Mouse (Mus musculus): ENCODE data around the gene Icam4. TPM values are rescaled to one million over a fixed set of nuclear protein-coding genes. Genes with fewer than 3 reads are reported as not detected.

The Icam4 gene
- polyA plus RNA-seq, 1 experiment from 2014 or later: 8.6 TPM

DNA sequence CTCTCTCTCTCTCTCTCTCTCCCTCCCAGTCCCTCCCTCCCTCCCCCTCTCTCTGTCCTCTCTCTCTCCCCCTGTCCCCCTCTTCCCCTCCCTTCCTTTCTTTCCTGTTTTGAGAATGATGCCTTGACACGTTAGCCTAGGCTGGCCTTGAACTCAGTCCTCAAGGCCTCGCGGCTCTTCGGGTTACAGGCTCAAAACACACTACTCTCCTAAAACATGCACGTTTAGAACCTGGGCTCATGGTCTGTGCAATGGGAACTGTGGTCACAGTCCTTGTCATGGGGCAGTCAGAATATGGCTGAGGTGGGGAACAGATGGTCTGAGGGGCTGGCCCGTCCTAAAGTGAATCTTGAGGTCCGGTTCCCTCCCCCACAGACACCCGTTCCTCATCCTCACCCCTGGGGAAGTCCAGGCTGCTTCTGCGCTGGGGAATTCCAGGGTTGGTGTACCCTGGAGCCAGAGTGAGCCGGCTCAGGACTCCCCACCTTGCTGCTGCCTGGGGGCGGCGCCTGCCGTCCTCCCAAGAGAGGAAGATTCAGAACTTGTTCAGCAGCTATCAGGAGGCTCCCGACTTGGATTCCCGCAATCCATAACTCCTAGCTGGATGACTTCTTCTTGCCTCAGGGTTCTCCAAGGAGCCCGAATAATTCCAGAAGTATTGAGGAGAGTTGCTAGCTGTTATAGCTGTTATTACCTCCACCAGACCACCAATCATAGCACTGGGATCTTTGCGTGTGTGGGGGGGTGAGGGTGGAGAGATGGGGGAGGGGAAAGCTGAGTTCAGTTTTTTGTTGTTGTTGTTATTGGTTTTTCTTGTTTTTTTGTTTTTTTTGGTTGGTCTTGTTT, 12.6 kb upstream of the Icam4 start:
- Histone ChIP-seq H3K36me3 (ENCODE audit: control insufficient read depth, insufficient read depth, low read length) (no peaks in the 10 kb centered on the region), H3K27ac (ENCODE audit: low read length) (no peak overlapping the region), H3K4me1 (ENCODE audit: control insufficient read depth, insufficient read depth, low read length) (peaks cover 24% of the 10 kb centered on the region), H3K4me2 (ENCODE audit: low read depth, low read length) (peak overlapping the region; percentile 72), H3K27me3 (ENCODE audit: control insufficient read depth, insufficient read depth, low read length) (peaks cover 10% of the 10 kb centered on the region), H3K9me3 (replicated peaks; ENCODE audit: control insufficient read depth, low read length) (no peaks in the 10 kb centered on the region), H3K4me3 (replicated peaks; ENCODE audit: low read length) (peak overlapping the region; percentile 52), H3K9ac (ENCODE audit: low read length) (peak overlapping the region; percentile 68)
- 5% methylated on average over 17 of the region's 17 CpGs for whole genome bisulfite sequencing
- ATAC-seq (ENCODE audit: insufficient read depth, low FRiP score): no peak

DNA sequence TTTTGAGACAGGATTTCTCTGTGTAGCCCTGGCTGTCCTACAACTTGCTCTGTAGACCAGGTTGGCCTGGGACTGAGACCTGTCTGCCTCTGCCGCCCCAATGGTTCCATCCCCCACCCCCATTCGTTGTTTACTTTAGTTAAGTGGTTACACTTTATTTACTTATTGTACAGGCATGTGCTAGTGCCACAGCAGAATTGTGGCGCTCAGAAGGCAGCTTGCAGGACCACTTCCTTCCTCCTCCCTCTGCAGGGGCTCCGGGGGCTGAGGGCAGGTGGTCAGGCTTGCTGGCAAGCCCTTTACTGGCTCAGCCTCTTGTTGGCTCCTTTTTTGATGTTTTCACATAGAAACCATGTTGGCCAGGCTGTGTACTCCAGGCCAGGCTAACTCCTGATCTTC, 12.0 kb upstream of the Icam4 start:
- Histone ChIP-seq H3K4me2 (ENCODE audit: low read depth, low read length) (peak overlapping the region; percentile 72), H3K27ac (ENCODE audit: low read length) (no peak overlapping the region), H3K4me3 (replicated peaks; ENCODE audit: low read length) (peak overlapping the region; percentile 52), H3K4me1 (ENCODE audit: control insufficient read depth, insufficient read depth, low read length) (peaks cover 23% of the 10 kb centered on the region), H3K9ac (ENCODE audit: low read length) (no peak overlapping the region; the same call in 1 of the 2 replicates), H3K9me3 (replicated peaks; ENCODE audit: control insufficient read depth, low read length) (no peaks in the 10 kb centered on the region), H3K27me3 (ENCODE audit: control insufficient read depth, insufficient read depth, low read length) (peaks cover 10% of the 10 kb centered on the region), H3K36me3 (ENCODE audit: control insufficient read depth, insufficient read depth, low read length) (no peaks in the 10 kb centered on the region)
- 33% methylated on average over 4 of the region's 4 CpGs for WGBS
- ATAC-seq (ENCODE audit: insufficient read depth, low FRiP score): no peak

DNA sequence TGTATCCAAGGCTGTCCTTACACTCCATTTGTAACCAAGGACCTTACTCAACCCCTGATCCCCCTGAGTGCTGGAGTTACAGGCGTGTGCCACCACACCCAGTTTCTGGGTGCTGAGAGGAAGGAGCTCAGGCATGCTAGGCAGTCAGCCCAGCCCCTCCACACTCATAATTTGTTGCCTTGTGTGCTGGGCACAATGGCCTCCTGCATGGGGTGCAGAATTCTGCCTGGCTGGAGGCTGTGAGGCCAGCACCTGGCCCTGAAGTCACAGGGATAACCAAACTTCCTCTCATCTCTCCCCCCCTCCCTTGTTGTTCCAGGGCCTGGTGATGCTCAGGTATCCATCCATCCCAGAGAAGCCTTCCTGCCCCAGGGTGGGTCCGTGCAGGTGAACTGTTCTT, 10.6 kb upstream of the Icam4 start:
- no peaks in the 10 kb centered on the region for H3K36me3 ChIP-seq (ENCODE audit: control insufficient read depth, insufficient read depth, low read length)
- no peak overlapping the region for H3K4me2 ChIP-seq (ENCODE audit: low read depth, low read length)
- ATAC-seq (ENCODE audit: insufficient read depth, low FRiP score): no peak
- no peak overlapping the region for H3K27ac ChIP-seq (ENCODE audit: low read length)
- H3K27me3 ChIP-seq (ENCODE audit: control insufficient read depth, insufficient read depth, low read length): peaks cover 10% of the 10 kb centered on the region
- H3K9me3 ChIP-seq (replicated peaks; ENCODE audit: control insufficient read depth, low read length): no peaks in the 10 kb centered on the region
- H3K9ac ChIP-seq (ENCODE audit: low read length): no peak overlapping the region
- H3K4me3 ChIP-seq (replicated peaks; ENCODE audit: low read length): no peak overlapping the region
- 72% methylated on average over 2 of the region's 2 CpGs for WGBS
- H3K4me1 ChIP-seq (ENCODE audit: control insufficient read depth, insufficient read depth, low read length): peaks cover 20% of the 10 kb centered on the region

DNA sequence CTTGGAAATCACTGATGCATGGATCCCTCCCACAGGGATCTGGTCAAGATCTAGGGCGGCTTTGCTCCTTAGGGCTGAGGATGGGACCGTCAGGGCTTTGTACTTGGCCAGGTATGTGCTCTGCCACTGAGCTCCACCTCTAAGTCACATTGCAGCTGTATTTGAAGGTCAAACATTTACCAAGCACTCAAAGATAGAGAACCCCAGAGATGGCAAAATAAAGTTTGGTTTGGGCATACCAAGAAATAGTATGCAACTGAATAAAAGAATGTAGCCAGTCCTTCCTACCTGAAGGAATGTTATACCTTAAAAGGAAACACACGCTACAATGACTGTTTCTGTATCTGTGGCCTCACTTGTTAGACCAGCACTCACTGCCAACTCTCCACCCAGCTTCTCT, 7.8 kb upstream of the Icam4 start:
- no peak for ATAC-seq (ENCODE audit: insufficient read depth, low FRiP score)
- Histone ChIP-seq H3K9me3 (replicated peaks; ENCODE audit: control insufficient read depth, low read length) (no peaks in the 10 kb centered on the region), H3K36me3 (ENCODE audit: control insufficient read depth, insufficient read depth, low read length) (no peaks in the 10 kb centered on the region), H3K4me2 (ENCODE audit: low read depth, low read length) (no peak overlapping the region), H3K27ac (ENCODE audit: low read length) (no peak overlapping the region), H3K4me1 (ENCODE audit: control insufficient read depth, insufficient read depth, low read length) (peaks cover 12% of the 10 kb centered on the region), H3K4me3 (replicated peaks; ENCODE audit: low read length) (no peak overlapping the region), H3K27me3 (ENCODE audit: control insufficient read depth, insufficient read depth, low read length) (peaks cover 10% of the 10 kb centered on the region), H3K9ac (ENCODE audit: low read length) (no peak overlapping the region)
- WGBS: 80% methylated on average over 3 of the region's 3 CpGs

DNA sequence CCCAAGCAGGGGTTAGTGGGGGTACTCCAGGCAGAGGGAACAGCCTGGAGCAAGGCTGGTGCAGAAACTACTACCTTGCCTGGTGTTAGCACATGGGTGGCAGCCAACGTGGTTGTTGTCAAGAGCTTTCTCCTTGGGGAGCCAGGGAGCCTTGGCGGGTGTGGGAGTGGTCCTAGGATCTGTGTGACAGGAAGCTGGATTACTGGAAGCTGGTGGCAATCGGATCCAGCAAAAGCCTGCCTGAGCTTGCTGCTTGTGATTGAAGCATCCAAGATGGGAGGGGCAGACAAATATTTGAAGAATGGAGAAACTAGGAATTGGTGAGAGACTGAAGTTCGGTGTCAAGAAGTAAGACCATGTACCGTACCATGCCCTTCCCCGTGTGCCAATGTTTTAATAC, 6.9 kb upstream of the Icam4 start:
- Histone ChIP-seq H3K9ac (ENCODE audit: low read length) (no peak overlapping the region), H3K4me2 (ENCODE audit: low read depth, low read length) (no peak overlapping the region), H3K4me1 (ENCODE audit: control insufficient read depth, insufficient read depth, low read length) (peaks cover 4% of the 10 kb centered on the region; the same call in 1 of the 2 replicates), H3K27ac (ENCODE audit: low read length) (no peak overlapping the region), H3K27me3 (ENCODE audit: control insufficient read depth, insufficient read depth, low read length) (peaks cover 2% of the 10 kb centered on the region), H3K4me3 (replicated peaks; ENCODE audit: low read length) (no peak overlapping the region), H3K36me3 (ENCODE audit: control insufficient read depth, insufficient read depth, low read length) (no peaks in the 10 kb centered on the region), H3K9me3 (replicated peaks; ENCODE audit: control insufficient read depth, low read length) (no peaks in the 10 kb centered on the region)
- no peak for ATAC-seq (ENCODE audit: insufficient read depth, low FRiP score)
- whole genome bisulfite sequencing: 45% methylated on average over 6 of the region's 6 CpGs

DNA sequence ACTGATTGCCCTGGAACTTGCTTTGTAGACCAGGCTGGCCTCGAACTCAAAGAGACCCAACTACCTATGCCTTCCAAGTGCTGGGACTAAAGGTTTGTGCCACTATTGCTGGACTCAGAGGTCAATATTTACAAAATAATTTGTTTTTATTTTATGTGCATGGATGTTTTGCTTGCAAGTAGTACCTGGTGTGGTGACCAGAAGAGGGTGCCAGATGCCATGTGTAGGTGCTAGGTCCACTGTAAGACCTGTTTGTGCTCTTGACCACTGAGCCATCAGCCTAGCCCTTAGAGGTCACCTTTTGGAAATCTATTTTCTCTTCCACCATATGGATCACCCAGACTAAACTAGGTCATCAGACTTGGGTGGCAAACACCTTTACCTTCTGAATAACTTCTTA, 6.4 kb upstream of the Icam4 start:
- Histone ChIP-seq H3K9me3 (replicated peaks; ENCODE audit: control insufficient read depth, low read length) (no peaks in the 10 kb centered on the region), H3K4me3 (replicated peaks; ENCODE audit: low read length) (no peak overlapping the region), H3K27me3 (ENCODE audit: control insufficient read depth, insufficient read depth, low read length) (no peaks in the 10 kb centered on the region), H3K4me1 (ENCODE audit: control insufficient read depth, insufficient read depth, low read length) (peaks cover 2% of the 10 kb centered on the region; the same call in 1 of the 2 replicates), H3K36me3 (ENCODE audit: control insufficient read depth, insufficient read depth, low read length) (no peaks in the 10 kb centered on the region), H3K9ac (ENCODE audit: low read length) (no peak overlapping the region), H3K27ac (ENCODE audit: low read length) (no peak overlapping the region), H3K4me2 (ENCODE audit: low read depth, low read length) (no peak overlapping the region)
- no peak for ATAC-seq (ENCODE audit: insufficient read depth, low FRiP score)
- WGBS: 79% methylated on average over 1 of the region's 1 CpGs

DNA sequence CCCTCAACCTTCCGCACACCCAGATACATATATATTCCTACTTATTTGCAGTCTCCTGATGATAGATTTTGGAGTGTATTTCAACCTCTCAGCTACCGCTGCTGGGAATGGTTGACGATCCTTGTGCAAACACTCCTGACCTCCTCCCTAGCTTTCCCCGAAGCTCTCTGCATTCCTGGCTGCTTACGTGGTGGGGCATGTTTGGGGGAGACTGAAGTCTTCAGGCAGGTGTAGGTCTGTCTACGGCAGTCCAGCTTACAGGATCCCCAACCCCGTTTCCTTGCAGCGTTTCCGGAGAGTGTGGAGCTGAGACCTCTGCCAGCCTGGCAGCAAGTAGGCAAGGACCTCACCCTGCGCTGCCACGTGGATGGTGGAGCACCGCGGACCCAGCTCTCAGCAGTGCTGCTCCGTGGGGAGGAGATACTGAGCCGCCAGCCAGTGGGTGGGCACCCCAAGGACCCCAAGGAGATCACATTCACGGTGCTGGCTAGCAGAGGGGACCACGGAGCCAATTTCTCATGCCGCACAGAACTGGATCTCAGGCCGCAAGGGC, 3.8 kb upstream of the Icam4 start:
- H3K4me1 ChIP-seq (ENCODE audit: control insufficient read depth, insufficient read depth, low read length): peaks cover 14% of the 10 kb centered on the region
- ATAC-seq (ENCODE audit: insufficient read depth, low FRiP score): peak; percentile 28; the same call in 1 of the 2 replicates
- peak overlapping the region; percentile 68; the same call in 1 of the 2 replicates for H3K27ac ChIP-seq (ENCODE audit: low read length)
- peak overlapping the region; percentile 2; the same call in 1 of the 2 replicates for H3K9ac ChIP-seq (ENCODE audit: low read length)
- no peak overlapping the region; the same call in 1 of the 2 replicates for H3K4me3 ChIP-seq (replicated peaks; ENCODE audit: low read length)
- H3K27me3 ChIP-seq (ENCODE audit: control insufficient read depth, insufficient read depth, low read length): 0 out of 2 replicates have a peak, but pooled peaks cover 8% of the 10 kb centered on the region
- 53% methylated on average over 19 of the region's 19 CpGs for WGBS
- no peaks in the 10 kb centered on the region for H3K9me3 ChIP-seq (replicated peaks; ENCODE audit: control insufficient read depth, low read length)
- H3K4me2 ChIP-seq (ENCODE audit: low read depth, low read length): peak overlapping the region; percentile 36; the same call in 1 of the 2 replicates
- H3K36me3 ChIP-seq (ENCODE audit: control insufficient read depth, insufficient read depth, low read length): no peaks in the 10 kb centered on the region

DNA sequence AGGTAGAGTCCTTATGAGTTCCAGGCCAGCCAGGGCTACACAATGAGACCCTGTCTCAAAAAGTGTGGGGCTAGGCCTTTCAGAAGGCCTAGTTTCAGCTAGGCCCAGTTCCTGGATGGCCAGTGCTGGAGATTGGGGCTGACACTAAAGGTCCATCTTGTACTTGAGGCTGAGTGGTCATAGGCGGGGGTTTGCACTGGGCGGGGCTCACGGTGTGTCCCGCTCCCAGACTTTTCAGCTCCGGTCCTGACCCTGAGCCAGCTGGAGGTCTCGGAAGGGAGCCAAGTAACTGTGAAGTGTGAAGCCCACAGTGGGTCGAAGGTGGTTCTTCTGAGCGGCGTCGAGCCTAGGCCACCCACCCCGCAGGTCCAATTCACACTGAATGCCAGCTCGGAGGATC, 2.3 kb upstream of the Icam4 start:
- peaks cover 15% of the 10 kb centered on the region for H3K4me1 ChIP-seq (ENCODE audit: control insufficient read depth, insufficient read depth, low read length)
- H3K36me3 ChIP-seq (ENCODE audit: control insufficient read depth, insufficient read depth, low read length): no peaks in the 10 kb centered on the region
- no peak overlapping the region for H3K27ac ChIP-seq (ENCODE audit: low read length)
- ATAC-seq (ENCODE audit: insufficient read depth, low FRiP score): no peak
- H3K4me2 ChIP-seq (ENCODE audit: low read depth, low read length): no peak overlapping the region
- H3K9ac ChIP-seq (ENCODE audit: low read length): no peak overlapping the region
- peaks cover 10% of the 10 kb centered on the region; the same call in 1 of the 2 replicates for H3K27me3 ChIP-seq (ENCODE audit: control insufficient read depth, insufficient read depth, low read length)
- H3K9me3 ChIP-seq (replicated peaks; ENCODE audit: control insufficient read depth, low read length): no peaks in the 10 kb centered on the region
- 75% methylated on average over 12 of the region's 12 CpGs for whole genome bisulfite sequencing
- H3K4me3 ChIP-seq (replicated peaks; ENCODE audit: low read length): no peak overlapping the region

DNA sequence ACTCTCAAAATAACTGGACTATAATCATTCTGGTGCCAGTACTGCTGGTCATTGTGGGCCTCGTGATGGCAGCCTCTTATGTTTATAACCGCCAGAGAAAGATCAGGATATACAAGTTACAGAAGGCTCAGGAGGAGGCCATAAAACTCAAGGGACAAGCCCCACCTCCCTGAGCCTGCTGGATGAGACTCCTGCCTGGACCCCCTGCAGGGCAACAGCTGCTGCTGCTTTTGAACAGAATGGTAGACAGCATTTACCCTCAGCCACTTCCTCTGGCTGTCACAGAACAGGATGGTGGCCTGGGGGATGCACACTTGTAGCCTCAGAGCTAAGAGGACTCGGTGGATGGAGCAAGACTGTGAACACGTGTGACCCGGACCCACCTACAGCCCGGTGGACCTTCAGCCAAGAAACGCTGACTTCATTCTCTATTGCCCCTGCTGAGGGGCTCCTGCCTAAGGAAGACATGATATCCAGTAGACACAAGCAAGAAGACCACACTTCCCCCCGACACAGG, 1.3 kb upstream of the Icam4 start:
- ATAC-seq (ENCODE audit: insufficient read depth, low FRiP score): no peak
- Histone ChIP-seq H3K36me3 (ENCODE audit: control insufficient read depth, insufficient read depth, low read length) (no peaks in the 10 kb centered on the region), H3K9me3 (replicated peaks; ENCODE audit: control insufficient read depth, low read length) (no peaks in the 10 kb centered on the region), H3K4me1 (ENCODE audit: control insufficient read depth, insufficient read depth, low read length) (peaks cover 25% of the 10 kb centered on the region), H3K27ac (ENCODE audit: low read length) (no peak overlapping the region), H3K27me3 (ENCODE audit: control insufficient read depth, insufficient read depth, low read length) (peaks cover 20% of the 10 kb centered on the region), H3K9ac (ENCODE audit: low read length) (no peak overlapping the region), H3K4me3 (replicated peaks; ENCODE audit: low read length) (no peak overlapping the region), H3K4me2 (ENCODE audit: low read depth, low read length) (no peak overlapping the region)
- WGBS: 67% methylated on average over 8 of the region's 8 CpGs
